Mouse (Mus musculus) kidney, adult 11 months (tissue): ENCODE results near the gene Slc4a2.

Source experiments
- DNase-seq: peaks from one replicate; pipeline ENCODE4 v3.0.0; 2022

The Slc4a2 gene

DNA sequence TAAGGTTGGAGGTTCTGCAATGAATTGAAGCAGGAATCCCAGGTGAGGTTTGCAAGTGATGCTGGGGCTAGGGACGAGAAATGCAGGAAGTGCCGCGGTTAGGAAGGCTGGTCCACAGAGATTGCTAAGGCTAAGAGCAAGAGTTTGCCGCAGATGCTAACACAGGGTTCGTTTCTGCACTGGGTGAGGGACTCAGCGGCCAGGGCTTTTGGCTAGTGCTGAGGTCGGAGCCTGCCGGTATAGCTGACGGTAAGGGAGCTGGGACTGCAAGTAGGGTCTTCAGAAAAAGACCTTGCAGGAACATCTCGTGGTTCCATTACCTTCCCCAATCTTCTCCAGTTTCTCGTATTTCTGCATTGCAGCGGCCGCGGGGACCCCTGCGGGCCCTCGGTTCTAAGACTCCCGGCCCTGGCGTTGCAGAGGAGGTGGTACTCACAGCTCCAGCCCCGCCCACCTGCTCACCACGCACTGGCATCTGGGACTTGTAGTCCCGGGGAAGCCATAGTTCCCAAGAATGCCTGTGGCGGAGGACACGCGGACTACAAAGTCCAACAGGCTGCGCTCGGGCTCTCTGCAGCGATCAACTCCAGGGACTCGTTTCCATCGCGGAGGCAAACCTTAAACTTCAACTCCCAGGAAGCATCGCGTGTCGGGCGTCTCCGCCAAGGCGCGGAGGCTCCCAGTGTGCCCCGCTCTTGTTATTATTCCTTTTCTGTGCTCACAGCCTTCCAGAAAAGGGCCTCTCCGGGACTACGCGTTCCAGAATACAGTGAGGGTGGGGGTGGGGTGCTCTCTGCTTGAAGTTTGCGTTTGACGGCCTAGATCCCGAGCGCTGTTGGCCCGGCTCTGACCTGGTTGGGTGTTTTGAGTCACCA is at the start of gene Slc4a2, which contains the start of gene Cdk5:
TSS of gene Slc4a2 (plus strand) at position 709 of the 875 bp plus-strand sequence.
TSS of gene Cdk5 (minus strand) at position 402 of the 875 bp plus-strand sequence.
- DNase-seq = peak; percentile 100

DNA sequence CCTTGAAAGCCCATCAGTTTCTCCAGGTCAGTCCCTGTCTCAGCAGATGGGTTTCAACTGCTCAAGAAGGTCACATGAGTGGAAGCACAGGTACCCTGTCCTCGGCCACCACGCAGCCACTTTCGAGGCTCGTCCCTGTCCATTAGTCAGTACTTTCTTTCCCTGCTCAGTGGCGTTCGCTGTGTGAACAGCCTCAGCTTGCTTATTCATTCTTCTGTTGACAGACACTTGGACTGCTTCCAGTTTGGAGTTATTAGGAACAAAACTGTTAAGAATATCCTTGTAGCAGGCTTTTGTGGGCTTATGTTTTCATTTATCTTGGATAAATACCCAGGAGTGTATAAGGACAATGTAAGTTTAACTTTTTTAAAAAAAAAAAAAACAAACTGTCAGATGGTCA is 49.4 kb upstream of the Slc4a2 start:
- no peak for DNase-seq

DNA sequence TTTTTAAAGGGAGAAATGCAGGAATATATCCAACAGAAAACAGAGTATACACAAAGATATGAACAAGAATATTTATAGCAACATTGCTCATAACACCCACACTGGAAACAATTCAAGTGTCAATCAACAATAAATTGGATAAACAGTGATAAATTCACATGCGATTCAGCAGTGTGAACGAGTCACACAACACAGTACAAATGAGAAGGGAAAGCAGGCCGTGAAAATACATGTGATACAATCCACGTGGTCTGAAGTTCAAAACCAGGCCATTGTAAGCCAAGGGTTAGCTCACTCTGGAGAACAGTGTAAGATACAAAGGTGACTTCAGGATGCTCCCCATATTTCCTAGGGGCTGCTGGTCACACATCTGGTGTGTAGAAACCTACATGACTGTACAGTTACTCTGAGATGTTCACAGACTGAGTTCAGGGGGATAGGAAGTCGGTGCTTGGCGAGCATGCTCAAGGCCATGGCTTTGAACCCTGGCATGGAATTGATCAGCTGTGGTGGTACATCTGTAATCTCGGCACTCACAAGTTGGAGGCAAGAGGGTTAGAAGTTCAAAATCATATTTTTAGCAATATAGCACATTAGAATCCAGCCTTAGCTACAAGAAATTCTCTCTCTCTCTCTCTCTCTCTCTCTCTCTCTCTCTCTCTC is 48.8 kb upstream of the Slc4a2 start:
- no peak for DNase-seq

DNA sequence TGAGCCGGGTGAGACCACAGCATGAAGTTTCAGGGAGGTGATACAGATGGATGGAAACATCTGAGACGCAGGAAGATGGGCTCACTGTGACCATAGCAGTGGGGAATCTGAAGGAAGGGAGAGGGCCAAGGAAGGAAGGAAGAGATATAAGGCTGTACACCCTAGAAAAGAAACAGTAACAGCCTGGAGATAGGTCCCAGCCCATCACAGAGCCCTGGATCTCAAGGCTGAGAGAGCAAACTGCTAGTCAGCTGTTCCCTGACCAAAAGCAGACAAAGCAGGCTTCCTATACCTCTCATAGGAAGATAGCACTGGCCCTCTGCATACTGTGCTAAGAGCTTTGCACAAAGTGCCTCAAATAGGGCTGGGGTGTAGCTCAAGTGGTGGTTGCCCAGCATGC is 44.9 kb upstream of the Slc4a2 start:
- no peak for DNase-seq

DNA sequence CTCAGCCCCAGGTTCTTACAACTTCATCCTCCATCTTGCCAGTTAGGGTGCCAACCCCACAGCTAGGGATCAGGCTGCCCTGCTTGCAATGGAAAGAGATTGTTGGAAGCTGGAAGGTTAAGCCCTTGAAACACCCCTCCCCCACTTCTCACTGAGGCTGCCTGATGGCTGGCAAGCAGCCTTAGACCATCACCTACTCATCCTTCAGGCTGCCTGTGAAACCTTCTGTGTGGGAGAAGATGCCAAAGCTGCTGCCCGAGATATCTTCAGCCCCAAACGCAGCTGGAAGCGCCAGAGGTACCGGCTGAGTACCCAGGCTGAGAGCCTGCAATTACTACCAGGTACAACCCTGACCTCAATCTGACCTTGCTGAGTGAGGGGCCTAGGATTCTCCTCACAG is 44.1 kb upstream of the Slc4a2 start:
- no peak for DNase-seq

DNA sequence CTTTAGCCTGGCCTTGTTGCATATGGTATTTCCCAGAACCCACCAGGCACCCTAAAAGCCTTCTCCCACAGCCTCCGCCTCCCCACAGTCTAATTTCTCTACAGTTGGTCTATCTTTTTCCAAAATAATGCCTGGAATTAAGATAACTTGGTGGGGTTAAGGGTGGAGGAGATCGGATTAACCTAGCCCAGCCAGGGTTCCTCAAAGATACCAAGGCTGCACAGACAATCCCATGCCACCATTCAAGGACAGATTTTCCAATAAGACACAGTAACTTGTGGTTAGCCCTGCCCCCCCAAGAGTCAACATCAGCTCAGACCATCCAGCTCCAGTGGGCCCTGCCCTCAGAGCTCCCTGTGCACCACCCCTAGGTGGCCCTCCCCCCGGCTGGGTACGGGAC is 43.1 kb upstream of the Slc4a2 start:
- no peak for DNase-seq

DNA sequence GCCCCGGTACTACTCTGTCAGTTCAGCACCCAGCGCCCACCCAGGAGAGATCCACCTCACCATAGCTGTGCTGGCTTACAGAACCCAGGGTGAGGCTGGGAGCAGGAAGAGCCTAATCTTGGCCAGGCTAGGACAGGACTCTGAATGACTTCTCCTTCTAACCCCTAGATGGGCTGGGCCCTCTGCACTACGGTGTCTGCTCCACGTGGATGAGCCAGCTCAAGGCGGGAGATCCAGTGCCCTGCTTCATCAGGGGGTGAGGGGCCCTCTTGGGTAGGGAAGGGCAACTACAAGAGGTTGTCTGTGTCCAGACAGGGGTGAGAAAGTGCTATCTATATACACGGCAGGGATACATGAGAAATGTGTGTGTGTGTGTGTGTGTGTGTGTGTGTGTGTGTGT is 42.2 kb upstream of the Slc4a2 start:
- no peak for DNase-seq

DNA sequence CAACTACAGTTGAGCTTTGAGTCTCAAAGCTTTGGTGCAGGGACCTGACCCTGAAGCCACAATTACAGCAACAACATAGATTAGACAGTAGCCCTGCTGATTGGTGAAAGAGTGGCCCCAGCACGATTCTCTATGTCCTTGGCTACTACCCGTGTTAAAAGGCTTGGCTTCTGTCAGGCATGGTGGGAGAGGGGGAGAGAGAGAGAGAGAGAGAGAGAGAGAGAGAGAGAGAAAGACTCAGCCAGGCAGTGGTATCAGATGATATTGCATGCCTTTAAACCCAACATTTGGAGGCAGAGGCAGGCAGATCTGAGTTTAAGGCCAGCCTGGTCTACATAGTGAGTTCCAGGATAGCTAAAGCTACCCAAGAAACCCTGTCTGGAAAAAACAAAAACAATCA is 41.6 kb upstream of the Slc4a2 start:
- no peak for DNase-seq

DNA sequence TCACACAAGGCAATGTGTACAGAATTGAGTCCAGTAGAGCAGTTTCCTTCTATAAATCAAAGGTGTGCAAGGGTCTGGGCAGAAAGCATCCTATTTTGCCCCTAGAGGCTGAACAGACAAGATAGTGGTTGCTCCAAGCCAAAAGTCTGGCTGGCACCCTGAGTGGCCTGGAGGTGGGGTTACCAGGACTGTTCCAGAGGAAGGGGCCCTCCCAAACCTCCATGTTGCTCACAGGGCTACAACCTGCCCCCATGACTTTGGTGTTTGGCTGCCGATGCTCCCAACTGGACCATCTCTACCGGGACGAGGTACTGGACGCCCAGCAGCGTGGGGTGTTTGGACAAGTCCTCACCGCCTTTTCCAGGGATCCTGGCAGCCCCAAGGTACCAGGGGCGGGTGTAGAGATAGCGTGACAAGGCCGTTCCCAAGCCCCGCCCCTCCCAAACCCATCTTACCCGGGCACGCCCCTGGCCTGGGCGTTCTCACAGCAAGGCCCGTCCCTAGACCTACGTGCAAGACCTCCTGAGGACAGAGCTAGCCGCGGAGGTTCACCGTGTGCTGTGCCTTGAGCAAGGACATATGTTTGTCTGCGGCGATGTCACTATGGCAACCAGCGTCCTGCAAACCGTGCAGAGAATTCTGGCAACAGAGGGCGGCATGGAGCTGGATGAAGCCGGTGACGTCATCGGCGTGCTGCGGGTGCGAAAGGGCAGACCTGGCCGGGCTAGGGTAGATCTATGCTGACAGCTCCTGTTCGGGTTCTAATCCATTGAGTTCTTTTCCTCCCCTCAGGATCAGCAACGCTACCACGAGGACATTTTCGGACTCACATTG is 40.4 kb upstream of the Slc4a2 start:
- DNase-seq = peak; percentile 87

DNA sequence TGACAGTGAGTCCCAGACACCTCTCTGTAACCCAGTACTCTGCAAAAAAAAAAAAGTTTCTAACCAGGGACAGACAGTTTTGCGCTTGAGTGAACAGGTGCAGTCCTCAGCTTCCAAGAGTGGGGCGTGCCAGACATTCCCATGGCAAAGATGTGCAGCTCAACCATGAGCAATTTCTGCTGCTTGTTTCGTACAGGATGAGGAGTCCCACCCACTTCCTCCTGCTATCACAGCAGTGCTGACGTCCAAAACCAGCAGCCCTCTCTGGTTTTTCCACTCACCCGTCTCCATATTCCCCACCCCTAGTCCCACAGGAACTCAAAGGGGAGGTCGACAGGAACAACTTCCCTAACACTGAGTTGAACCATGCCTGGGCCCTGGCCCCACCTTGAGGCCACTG is 39.2 kb upstream of the Slc4a2 start:
- DNase-seq = peak; percentile 54

DNA sequence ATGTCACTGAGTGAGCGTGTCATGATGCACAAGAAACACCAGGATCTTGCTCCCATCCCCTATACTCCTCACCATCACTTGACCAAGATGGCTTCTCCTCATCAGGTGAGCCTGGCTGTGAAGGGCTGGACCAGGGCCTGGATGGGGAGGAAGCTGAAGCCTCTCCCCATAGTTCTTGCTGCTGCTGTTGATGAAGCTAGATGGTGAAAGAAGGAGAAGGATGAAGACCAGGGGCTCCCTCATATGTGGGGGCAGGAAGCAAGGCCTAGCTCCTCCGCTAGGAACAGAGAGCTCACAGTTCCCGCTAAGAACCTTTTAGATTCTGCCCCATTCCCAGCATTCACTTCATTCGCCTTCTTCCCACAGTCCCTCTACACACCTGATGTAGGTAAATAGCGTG is 38.3 kb upstream of the Slc4a2 start:
- no peak for DNase-seq

DNA sequence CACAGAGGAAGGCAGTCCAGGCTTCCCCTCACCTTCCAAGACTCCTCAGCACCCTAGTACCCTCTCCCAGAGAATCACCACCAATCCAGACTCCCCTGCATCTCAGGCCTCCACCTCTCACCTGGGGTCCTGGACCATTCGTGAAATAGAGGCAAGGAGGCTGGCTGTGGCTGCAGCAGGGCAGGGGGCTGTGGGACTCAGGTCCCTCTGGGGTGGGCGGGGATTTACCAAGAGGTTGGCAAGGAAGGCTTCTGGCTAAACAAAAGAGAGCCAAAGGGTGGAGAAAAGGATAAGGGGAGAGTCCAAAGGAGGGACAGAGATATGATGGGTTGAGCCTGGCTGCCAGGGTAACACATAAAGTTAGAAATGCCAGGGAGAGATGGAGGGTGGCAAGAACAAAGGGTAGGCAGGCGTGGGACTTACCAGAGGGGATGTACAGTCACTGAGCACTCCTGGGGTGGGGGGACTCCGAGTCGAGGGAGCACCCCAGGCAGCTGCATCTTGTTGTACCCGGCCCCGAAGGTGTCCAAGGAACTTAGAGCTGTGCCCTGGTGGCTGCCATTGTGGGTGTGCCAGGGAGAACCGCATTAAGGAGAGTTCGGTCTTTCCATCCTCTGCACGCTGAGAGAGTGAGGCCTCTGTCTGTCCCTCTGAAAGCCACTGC is 37.6 kb upstream of the Slc4a2 start:
- DNase-seq = no peak

DNA sequence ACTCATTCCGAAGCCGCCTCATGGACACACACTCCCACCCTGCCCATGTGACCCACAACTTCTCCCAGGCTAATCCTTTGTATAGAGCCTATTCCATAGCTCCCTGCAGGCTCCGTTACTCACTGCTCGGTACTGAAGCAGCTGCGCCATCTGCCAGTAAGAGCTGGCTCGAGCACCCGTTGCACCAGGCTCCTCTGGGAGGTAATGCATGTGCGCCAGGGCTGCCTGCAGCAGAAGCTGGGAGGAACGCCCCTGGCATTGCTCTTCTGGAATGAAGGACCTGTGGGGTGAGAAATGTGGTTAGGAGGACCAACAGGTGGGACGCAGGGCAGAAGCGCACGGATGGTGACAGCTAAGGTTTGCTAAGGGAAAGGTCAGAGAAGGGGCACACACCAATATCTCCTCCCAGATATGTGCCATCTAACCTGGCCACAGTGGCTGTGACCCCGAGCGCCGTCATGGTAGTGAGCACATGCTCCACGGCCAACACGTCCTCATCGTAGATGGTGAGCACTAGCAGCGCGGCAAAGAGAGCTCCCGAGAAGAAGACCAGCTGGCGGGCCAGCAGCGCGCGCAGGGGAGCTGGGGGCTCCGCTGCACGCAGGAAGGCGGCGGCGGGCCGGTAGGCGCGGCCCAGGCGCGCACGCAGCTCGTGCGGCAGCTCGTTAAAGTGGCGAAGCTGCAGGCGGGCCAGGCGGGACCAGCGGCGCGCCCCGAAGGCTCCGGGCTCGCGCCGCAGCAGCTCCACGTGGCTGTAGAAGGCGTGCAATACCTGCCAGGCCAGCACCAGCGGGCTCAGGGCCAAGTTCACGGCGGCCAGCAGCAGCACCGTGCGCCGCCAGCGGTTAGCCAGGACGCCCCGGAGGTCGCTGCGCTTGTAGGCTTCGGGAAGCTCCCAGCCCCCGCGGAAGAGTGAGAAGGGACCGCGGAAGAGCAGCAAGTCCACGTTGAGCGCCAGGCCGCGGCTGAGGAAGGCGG is 36.1 kb upstream of the Slc4a2 start:
- DNase-seq = peak; percentile 72

DNA sequence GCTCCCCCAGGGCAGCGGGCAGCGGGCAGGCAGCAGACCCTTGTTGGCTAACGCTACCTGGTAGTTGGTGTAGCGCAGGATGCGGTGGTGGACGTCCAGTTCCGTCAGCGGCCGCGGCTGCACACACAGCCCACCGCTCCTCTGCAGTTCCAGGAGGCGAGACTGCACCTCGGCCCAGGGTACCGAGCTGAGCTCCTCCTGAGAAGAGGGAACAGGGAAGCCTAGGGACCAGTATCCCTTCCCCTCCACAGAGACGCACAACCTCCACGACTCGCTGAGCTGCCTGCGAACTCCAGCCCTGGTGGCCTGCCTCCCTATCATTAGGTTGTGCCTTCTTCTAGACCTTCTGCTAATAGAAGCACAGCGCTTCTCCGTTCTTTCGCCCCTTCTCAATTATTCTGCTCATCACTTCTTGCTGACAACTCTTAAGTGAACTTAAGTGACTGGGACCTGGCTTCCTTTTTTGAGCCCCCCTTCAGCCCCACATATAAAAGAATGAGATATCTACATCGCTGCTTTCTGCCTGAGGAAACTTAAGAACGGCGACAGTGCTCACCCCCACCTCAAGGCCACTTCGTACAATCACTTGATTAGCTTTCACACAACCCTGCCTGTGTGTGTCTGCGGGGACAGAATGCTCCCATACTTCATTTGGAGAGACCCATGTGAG is 35.3 kb upstream of the Slc4a2 start:
- no peak for DNase-seq

DNA sequence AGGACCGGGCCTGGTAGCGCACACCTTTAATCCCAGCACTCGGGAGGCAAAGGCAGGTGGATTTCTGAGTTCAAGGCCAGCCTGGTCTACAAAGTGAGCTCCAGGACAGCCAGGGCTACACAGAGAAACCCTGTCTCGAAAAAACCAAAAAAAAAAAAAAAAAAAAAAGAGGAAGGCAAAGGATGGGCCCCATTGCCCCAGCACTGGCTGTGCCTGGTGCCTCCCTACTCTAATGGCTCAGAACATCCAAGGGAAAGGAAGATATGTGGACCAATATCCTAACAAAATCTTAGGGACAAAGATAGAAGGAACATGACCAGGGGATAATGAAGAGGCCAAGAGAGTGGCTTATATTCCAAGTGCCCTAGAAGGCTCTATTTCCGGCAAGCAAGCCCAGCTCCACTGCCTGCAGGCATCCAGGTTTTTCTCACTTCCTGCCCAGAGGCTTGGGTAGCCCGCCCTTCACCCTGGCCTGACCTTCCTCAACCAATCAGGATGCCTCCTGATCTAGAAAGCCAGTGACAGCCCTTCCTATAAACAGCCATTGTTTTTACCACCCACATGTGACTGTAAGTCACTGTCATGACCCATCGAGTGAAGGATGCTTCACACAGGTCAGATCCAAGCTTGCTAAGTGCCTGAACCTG is 34.5 kb upstream of the Slc4a2 start:
- peak; percentile 32 for DNase-seq

DNA sequence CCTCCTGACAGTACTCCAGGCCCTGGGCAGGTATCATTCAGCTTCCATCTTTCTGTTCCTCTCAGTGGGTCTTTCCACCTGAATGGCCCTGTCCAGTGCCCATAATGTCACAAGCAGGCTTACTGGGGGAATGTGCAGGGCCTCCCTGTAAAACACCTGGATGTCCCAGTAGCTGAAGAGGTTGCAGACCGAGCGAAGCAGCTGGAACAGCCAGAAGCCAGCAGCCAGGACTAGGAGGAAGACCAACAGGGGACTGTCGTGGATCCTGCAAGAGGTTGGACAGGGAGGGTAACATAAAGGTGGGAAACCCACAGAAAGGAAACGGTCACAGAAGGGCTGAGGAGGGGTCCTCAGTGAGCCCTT is 34.0 kb upstream of the Slc4a2 start:
- no peak for DNase-seq

DNA sequence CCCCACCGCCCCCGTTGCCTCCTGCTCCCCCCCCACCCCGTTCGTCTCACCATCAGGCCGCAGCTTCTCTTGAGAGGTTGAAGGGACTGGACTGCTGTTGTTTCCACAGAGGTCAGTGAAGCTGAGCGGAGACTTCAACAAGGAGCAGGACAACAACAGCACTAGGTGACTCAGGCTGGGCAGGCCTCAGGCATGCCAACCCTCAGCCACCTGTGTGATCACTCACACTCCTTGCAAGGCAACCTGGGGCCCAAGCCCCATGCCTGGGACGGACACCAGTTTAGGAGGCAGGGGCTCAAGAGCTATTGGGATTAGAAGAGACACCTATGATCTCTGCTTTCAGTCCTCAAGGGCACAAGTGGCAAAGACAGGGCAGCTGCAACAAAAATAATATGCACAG is 31.8 kb upstream of the Slc4a2 start, which contains the start of gene Atg9b:
TSS of gene Atg9b (minus strand) at position 280 of the 400 bp plus-strand sequence.
- DNase-seq = no peak

DNA sequence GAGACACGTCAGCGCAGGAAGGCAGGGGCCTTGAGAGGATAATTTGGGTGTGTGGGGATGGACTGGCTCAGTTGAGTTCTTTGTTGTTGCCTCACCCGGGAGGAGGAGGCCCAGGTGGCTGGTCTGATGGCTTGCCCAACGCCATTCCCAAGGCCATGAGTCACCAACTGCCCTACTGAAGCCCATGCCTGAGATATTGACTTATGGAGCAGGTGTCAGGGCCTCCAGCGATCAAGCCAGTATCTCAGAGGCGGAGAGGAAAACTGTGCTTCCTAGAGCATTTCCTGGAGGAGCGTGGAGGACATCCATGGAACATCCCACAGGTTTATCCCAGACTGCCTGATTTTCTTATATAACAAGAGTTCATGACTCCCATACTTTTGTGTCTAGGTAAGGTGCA is 30.9 kb upstream of the Slc4a2 start:
- DNase-seq = peak; percentile 27

DNA sequence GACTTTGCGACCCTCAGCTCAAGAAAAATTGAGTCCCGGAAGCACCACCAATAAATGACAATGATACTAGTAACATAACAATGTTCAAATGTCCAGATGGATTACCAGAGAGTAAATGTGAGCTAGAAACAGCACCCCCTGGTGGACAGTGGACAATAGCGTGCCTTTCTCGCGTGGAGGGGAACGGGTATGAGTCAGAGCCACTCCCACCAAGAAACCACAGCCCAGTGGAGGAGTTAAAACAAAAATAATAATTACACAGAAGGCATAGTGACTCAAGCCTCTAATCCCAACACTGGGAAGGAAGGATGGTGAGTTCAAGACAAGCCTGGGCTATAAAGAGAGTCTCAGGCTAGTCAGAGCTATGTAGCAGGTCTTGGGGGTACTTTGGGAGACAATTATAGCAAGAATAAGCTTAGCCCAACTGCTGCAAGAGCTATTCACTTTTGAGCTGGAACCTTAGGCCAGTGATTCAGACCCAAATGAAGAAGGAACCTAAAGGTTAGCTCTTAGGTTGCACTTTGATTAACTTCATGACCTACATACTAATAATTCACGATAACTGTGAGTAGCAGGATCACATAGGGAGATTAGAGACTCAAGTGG is 30.1 kb upstream of the Slc4a2 start, which contains the start of gene Abcb8:
TSS of gene Abcb8 (plus strand) at position 272 of the 606 bp plus-strand sequence.
- peak; percentile 72 for DNase-seq
